Mouse (Mus musculus): Measurements from ENCODE around the gene Osgep.

DNA sequence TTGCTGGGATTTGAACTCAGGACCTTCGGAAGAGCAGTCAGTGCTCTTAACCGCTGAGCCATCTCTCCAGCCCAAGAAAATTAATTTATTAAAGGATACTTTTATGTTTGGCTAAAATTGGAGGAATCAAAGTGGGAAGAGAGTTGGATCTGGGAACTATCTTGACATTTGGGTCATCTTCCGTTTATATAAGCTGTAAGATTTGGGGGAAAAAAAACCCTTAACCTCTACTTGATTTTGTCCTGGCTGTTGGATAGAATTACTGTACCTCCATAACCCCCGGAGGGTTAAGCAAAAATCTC is 19.9 kb downstream of the Osgep start:
- TF ChIP-seq TAL1 (IDR thresholded peaks at IDR 0.05; ENCODE audit: low read length): no peak
- no peak for TF ChIP-seq GATA1 (IDR thresholded peaks at IDR 0.05; ENCODE audit: low read length)
